Mouse (Mus musculus): ENCODE data around the gene Ntrk3. TPM values are rescaled to one million over a fixed set of nuclear protein-coding genes. Genes with fewer than 3 reads are reported as not detected.

Ntrk3 gene
- total RNA-seq, 1 experiment from 2014 or later = not detected

GRCm38 (mm10) chr7:78390019-78390418 lies 347.8 kb downstream of the Ntrk3 start:
- ATAC-seq (replicated peaks in 1 of 2; ENCODE audit: insufficient read depth in 1 of 2, low FRiP score in 2 of 2, low TSS enrichment in 1 of 2, low read depth in 1 of 2, poor library complexity in 2 of 2, severe bottlenecking in 2 of 2) = no peak

- ATAC-seq (replicated peaks in 1 of 2; ENCODE audit: insufficient read depth in 1 of 2, low FRiP score in 2 of 2, low TSS enrichment in 1 of 2, low read depth in 1 of 2, poor library complexity in 2 of 2, severe bottlenecking in 2 of 2) = no peak
These were observed 349.7 kb downstream of the Ntrk3 start for GRCm38 (mm10) chr7:78388101-78388500.

GRCm38 (mm10) chr7:78385971-78386370 lies 351.8 kb downstream of the Ntrk3 start:
- no peak for ATAC-seq (replicated peaks in 1 of 2; ENCODE audit: insufficient read depth in 1 of 2, low FRiP score in 2 of 2, low TSS enrichment in 1 of 2, low read depth in 1 of 2, poor library complexity in 2 of 2, severe bottlenecking in 2 of 2)

- no peak for ATAC-seq (replicated peaks in 1 of 2; ENCODE audit: insufficient read depth in 1 of 2, low FRiP score in 2 of 2, low TSS enrichment in 1 of 2, low read depth in 1 of 2, poor library complexity in 2 of 2, severe bottlenecking in 2 of 2)
These were observed 353.7 kb downstream of the Ntrk3 start for GRCm38 (mm10) chr7:78384111-78384510.

- ATAC-seq (replicated peaks in 1 of 2; ENCODE audit: insufficient read depth in 1 of 2, low FRiP score in 2 of 2, low TSS enrichment in 1 of 2, low read depth in 1 of 2, poor library complexity in 2 of 2, severe bottlenecking in 2 of 2) = no peak
These were observed 355.7 kb downstream of the Ntrk3 start for GRCm38 (mm10) chr7:78382126-78382525.

- no peak for ATAC-seq (replicated peaks in 1 of 2; ENCODE audit: insufficient read depth in 1 of 2, low FRiP score in 2 of 2, low TSS enrichment in 1 of 2, low read depth in 1 of 2, poor library complexity in 2 of 2, severe bottlenecking in 2 of 2)
These were observed 358.0 kb downstream of the Ntrk3 start for GRCm38 (mm10) chr7:78379784-78380183.

GRCm38 (mm10) chr7:78378306-78378705 lies 359.5 kb downstream of the Ntrk3 start:
- ATAC-seq (replicated peaks in 1 of 2; ENCODE audit: insufficient read depth in 1 of 2, low FRiP score in 2 of 2, low TSS enrichment in 1 of 2, low read depth in 1 of 2, poor library complexity in 2 of 2, severe bottlenecking in 2 of 2) = no peak

- no peak for ATAC-seq (replicated peaks in 1 of 2; ENCODE audit: insufficient read depth in 1 of 2, low FRiP score in 2 of 2, low TSS enrichment in 1 of 2, low read depth in 1 of 2, poor library complexity in 2 of 2, severe bottlenecking in 2 of 2)
These were observed 360.9 kb downstream of the Ntrk3 start for GRCm38 (mm10) chr7:78376875-78377274.

- no peak for ATAC-seq (replicated peaks in 1 of 2; ENCODE audit: insufficient read depth in 1 of 2, low FRiP score in 2 of 2, low TSS enrichment in 1 of 2, low read depth in 1 of 2, poor library complexity in 2 of 2, severe bottlenecking in 2 of 2)
These were observed 376.2 kb downstream of the Ntrk3 start for GRCm38 (mm10) chr7:78361341-78362309.

GRCm38 (mm10) chr7:78347464-78347863 lies 390.3 kb downstream of the Ntrk3 start:
- ATAC-seq (replicated peaks in 1 of 2; ENCODE audit: insufficient read depth in 1 of 2, low FRiP score in 2 of 2, low TSS enrichment in 1 of 2, low read depth in 1 of 2, poor library complexity in 2 of 2, severe bottlenecking in 2 of 2) = no peak

- ATAC-seq (replicated peaks in 1 of 2; ENCODE audit: insufficient read depth in 1 of 2, low FRiP score in 2 of 2, low TSS enrichment in 1 of 2, low read depth in 1 of 2, poor library complexity in 2 of 2, severe bottlenecking in 2 of 2) = no peak
These were observed 404.4 kb downstream of the Ntrk3 start for GRCm38 (mm10) chr7:78333422-78333821.

- ATAC-seq (replicated peaks in 1 of 2; ENCODE audit: insufficient read depth in 1 of 2, low FRiP score in 2 of 2, low TSS enrichment in 1 of 2, low read depth in 1 of 2, poor library complexity in 2 of 2, severe bottlenecking in 2 of 2) = no peak
These were observed 409.5 kb downstream of the Ntrk3 start for GRCm38 (mm10) chr7:78328301-78328700.

GRCm38 (mm10) chr7:78326185-78326584 lies 411.6 kb downstream of the Ntrk3 start:
- ATAC-seq (replicated peaks in 1 of 2; ENCODE audit: insufficient read depth in 1 of 2, low FRiP score in 2 of 2, low TSS enrichment in 1 of 2, low read depth in 1 of 2, poor library complexity in 2 of 2, severe bottlenecking in 2 of 2) = no peak

GRCm38 (mm10) chr7:78318640-78319039 lies 419.2 kb downstream of the Ntrk3 start:
- no peak for ATAC-seq (replicated peaks in 1 of 2; ENCODE audit: insufficient read depth in 1 of 2, low FRiP score in 2 of 2, low TSS enrichment in 1 of 2, low read depth in 1 of 2, poor library complexity in 2 of 2, severe bottlenecking in 2 of 2)

GRCm38 (mm10) chr7:78305770-78306169 lies 432.0 kb downstream of the Ntrk3 start:
- ATAC-seq (replicated peaks in 1 of 2; ENCODE audit: insufficient read depth in 1 of 2, low FRiP score in 2 of 2, low TSS enrichment in 1 of 2, low read depth in 1 of 2, poor library complexity in 2 of 2, severe bottlenecking in 2 of 2) = no peak

GRCm38 (mm10) chr7:78305029-78305428 lies 432.8 kb downstream of the Ntrk3 start:
- no peak for ATAC-seq (replicated peaks in 1 of 2; ENCODE audit: insufficient read depth in 1 of 2, low FRiP score in 2 of 2, low TSS enrichment in 1 of 2, low read depth in 1 of 2, poor library complexity in 2 of 2, severe bottlenecking in 2 of 2)

GRCm38 (mm10) chr7:78297290-78297689 lies 440.5 kb downstream of the Ntrk3 start:
- ATAC-seq (replicated peaks in 1 of 2; ENCODE audit: insufficient read depth in 1 of 2, low FRiP score in 2 of 2, low TSS enrichment in 1 of 2, low read depth in 1 of 2, poor library complexity in 2 of 2, severe bottlenecking in 2 of 2) = no peak

GRCm38 (mm10) chr7:78294322-78294721 lies 443.5 kb downstream of the Ntrk3 start:
- ATAC-seq (replicated peaks in 1 of 2; ENCODE audit: insufficient read depth in 1 of 2, low FRiP score in 2 of 2, low TSS enrichment in 1 of 2, low read depth in 1 of 2, poor library complexity in 2 of 2, severe bottlenecking in 2 of 2) = no peak

- ATAC-seq (replicated peaks in 1 of 2; ENCODE audit: insufficient read depth in 1 of 2, low FRiP score in 2 of 2, low TSS enrichment in 1 of 2, low read depth in 1 of 2, poor library complexity in 2 of 2, severe bottlenecking in 2 of 2) = no peak
These were observed 447.6 kb downstream of the Ntrk3 start for GRCm38 (mm10) chr7:78290186-78290585.
